Comparison of ENCODE assay signal across 9 mouse cellular contexts in the genomic region with DNA sequence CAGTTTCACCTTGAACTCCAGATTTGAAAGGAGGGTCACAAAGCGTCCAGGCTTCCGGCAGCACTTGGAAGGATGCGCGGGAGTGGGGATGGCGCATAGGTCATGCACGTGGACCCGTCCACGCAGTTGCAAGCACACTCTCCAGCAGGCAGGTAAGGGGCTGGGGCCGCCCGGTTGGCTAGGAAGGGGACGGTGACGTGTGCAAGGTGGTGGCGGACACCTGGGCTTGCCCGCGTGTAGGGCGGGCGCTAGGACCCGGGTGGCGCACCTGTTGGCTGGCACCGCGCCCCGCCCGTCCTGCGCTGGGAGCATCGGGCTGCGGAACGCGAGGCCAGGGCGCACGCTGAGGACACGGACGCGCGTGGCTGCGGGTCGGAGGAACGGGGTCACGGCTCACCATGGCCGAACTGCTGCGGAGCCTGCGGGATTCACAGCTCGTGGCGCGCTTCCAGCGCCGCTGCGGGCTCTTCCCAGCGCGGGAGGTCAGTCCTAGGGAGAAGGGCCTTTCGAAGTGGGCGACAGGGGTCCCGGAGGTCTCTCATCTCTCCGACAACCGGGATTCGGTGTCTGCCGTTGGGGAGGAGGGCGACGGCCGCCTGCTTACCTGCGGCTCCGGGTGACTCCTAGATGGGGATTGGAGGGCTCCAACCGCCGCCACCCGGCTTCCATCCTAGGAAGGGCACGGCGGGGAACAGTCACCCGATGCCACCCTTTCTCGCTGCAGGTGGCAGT. TPM values are rescaled to one million over a fixed set of nuclear protein-coding genes. Genes with fewer than 3 reads are reported as not detected.
DNase-seq lines count a peak whose midpoint lies in the region; ATAC-seq and TF ChIP-seq lines count a peak whose summit lies in the region.
"Had no signal": no experiment of that assay in that cellular context is flagged by ENCODE, and none has a peak within 500 bp of the region (broad histone marks: within the 10 kb centered on the region; RNA-seq: fewer than 3 reads in every experiment).

A gene (plus strand): TSS at position 325 of the 732 bp plus-strand sequence.

- H3K36me3 ChIP-seq in liver, embryonic 15.5 days (replicated peaks): no peaks in the 10 kb centered on the region

- peaks cover 50% of the 10 kb centered on the region for H3K27me3 ChIP-seq in liver, embryonic 15.5 days

- ATAC-seq in liver, embryonic 15.5 days (ENCODE audit: insufficient read depth): no peak

- peak within 1 kb of the TSS; percentile 35 for H3K4me3 ChIP-seq in liver, embryonic 15.5 days (replicated peaks)
- H3K4me3 ChIP-seq in olfactory bulb, adult 2 months (ENCODE audit: insufficient read depth, low read depth, low read length): peak within 1 kb of the TSS; percentile 50

- 1% methylated on average over 68 of the region's 68 CpGs for WGBS in liver, embryonic 15.5 days (ENCODE audit: insufficient replicate concordance)
- WGBS in olfactory bulb, adult 2 months: 1% methylated on average over 68 of the region's 68 CpGs

- TF ChIP-seq CTCF in olfactory bulb, adult 2 months (IDR thresholded peaks at IDR 0.05; ENCODE audit: insufficient read depth, low read depth, low read length): no peak

- H3K27ac ChIP-seq in liver, embryonic 15.5 days (replicated peaks): no peak within 1 kb of the TSS
- no peak within 1 kb of the TSS for H3K27ac ChIP-seq in olfactory bulb, adult 2 months (ENCODE audit: insufficient read depth, low read depth, low read length)

- intact Hi-C loops in gastrocnemius, postnatal 14 days (cut with DNase I; ENCODE audit: low total_unique reads): no loop called here

- peak within 1 kb of the TSS; percentile 61 for H3K4me2 ChIP-seq in liver, embryonic 15.5 days

- H3K9me3 ChIP-seq in liver, embryonic 15.5 days (replicated peaks): no peaks in the 10 kb centered on the region

- DNase-seq in gastrocnemius, postnatal 14 days: peak; percentile 7
- no peak for DNase-seq in gastrocnemius, adult 18-20 months (ENCODE audit: low spot score)
- peak; percentile 89 for DNase-seq in cerebellum, adult 8-10 months
- peak in 1 of 2 experiments; percentile 28 for DNase-seq in frontal cortex, adult 2 months (ENCODE audit: extremely low spot score in 1 of 2, low spot score in 1 of 2)
- DNase-seq in kidney, adult 9 months: peak; percentile 57
- no peak for DNase-seq in natural killer cell, adult 2 months (ENCODE audit: low spot score in 2 of 2)

- H3K9ac ChIP-seq in liver, embryonic 15.5 days: no peak within 1 kb of the TSS

- TF ChIP-seq POLR2A in olfactory bulb, adult 2 months (IDR thresholded peaks at IDR 0.05; ENCODE audit: insufficient read depth, low read depth, low read length): no peak

- no peaks in the 10 kb centered on the region for H3K4me1 ChIP-seq in liver, embryonic 15.5 days (replicated peaks)
- peaks cover 14% of the 10 kb centered on the region for H3K4me1 ChIP-seq in olfactory bulb, adult 2 months (ENCODE audit: control insufficient read depth, insufficient read depth, low read length)

RNA-seq across cellular contexts. Expression of the gene that starts here (rescaled TPM):
- total RNA-seq in gastrocnemius, postnatal 14 days (2021): under 1 TPM in 1 of 2 experiments, not detected in 1; 0.08 TPM
- not detected for total RNA-seq in gastrocnemius, adult 18-20 months (2021)
- polyA plus RNA-seq in frontal cortex, adult 2 months (2012; rRNA removed): 11.2 and 11.5 TPM in 2 replicates
- polyA plus RNA-seq in liver, embryonic 15.5 days (2015; fragmentation: Nextera tagmentation; extraction: Ambion mirVana): 0.14 and 0.20 TPM in 2 replicates
- polyA plus RNA-seq in olfactory bulb, adult 2 months (2012; ENCODE audit: insufficient read depth, insufficient read length, low replicate concordance, missing spikeins): not detected in 2 replicates
- total RNA-seq: gastrocnemius, adult 8-10 months had no signal

Comparison
In these comparisons a context has a peak if more than half of its experiments do, and no peak if none do; other contexts are left out.
1. RNA of the gene that starts here (polyA plus RNA-seq): 11.2 to 11.5 TPM in frontal cortex, adult 2 months; 0.14 to 0.20 TPM in liver, embryonic 15.5 days and not detected in olfactory bulb, adult 2 months; every median in the first group is over 10 times any median in the second.
2. Peak in DNase-seq in gastrocnemius, postnatal 14 days; RNA of the gene not detected or under 1 TPM.
3. DNase-seq: peak in cerebellum, adult 8-10 months (single experiment) and kidney, adult 9 months (single experiment); none in gastrocnemius, adult 18-20 months (single experiment) and natural killer cell, adult 2 months (0 of 2).